Mouse (Mus musculus) stomach, embryonic 14.5 days (tissue): ENCODE measurements around the gene Megf6. TPM values are rescaled to one million over a fixed set of nuclear protein-coding genes. Genes with fewer than 3 reads are reported as not detected.

Source experiments
- ATAC-seq: fragments of 200-750 bp; cut with Nextera tagmentation; 2 replicates; pipeline ENCODE4 v1.8.0; 2017; ENCODE audit warnings: low read depth, moderate TSS enrichment; ENCODE audit not compliant: insufficient number of reproducible peaks, insufficient read depth, low FRiP score
- H3K27ac ChIP-seq: fragments of 300-500 bp; sonication (generic); 2 replicates; pipeline ENCODE4 v1.5.1; 2014; ENCODE audit warnings: mild to moderate bottlenecking, low read length, moderate library complexity, mixed read lengths
- H3K27me3 ChIP-seq: fragments of 300-500 bp; sonication (generic); 2 replicates; pipeline ENCODE4 v1.6.1; 2014; ENCODE audit warnings: low read length, control low read depth, mixed read lengths; ENCODE audit not compliant: control insufficient read depth, insufficient read depth
- H3K36me3 ChIP-seq: fragments of 300-500 bp; sonication (generic); 2 replicates; pipeline ENCODE4 v1.6.1; 2014; ENCODE audit warnings: mild to moderate bottlenecking, control low read depth, low read length, moderate library complexity, mixed read lengths; ENCODE audit not compliant: control insufficient read depth, insufficient read depth
- H3K4me1 ChIP-seq: fragments of 300-500 bp; sonication (generic); 2 replicates; pipeline ENCODE4 v1.6.1; 2014; ENCODE audit warnings: low read length, control low read depth, mixed read lengths; ENCODE audit not compliant: control insufficient read depth, insufficient read depth
- H3K4me2 ChIP-seq: fragments of 300-500 bp; sonication (generic); replicated peaks from 2 replicates; pipeline ENCODE4 v1.6.1; 2014; ENCODE audit warnings: low read depth, low read length, control low read depth
- H3K4me3 ChIP-seq: fragments of 300-500 bp; sonication (generic); 2 replicates; pipeline ENCODE4 v1.5.1; 2014; ENCODE audit warnings: low read depth, low read length, control low read depth
- H3K9ac ChIP-seq: fragments of 300-500 bp; sonication (generic); replicated peaks from 2 replicates; pipeline ENCODE4 v1.6.1; 2014; ENCODE audit warnings: low read depth, mild to moderate bottlenecking, control low read depth, low read length, moderate library complexity, mixed read lengths
- H3K9me3 ChIP-seq: fragments of 300-500 bp; sonication (generic); 2 replicates; pipeline ENCODE4 v1.6.1; 2016; ENCODE audit warnings: low read depth, low read length, control low read depth; ENCODE audit not compliant: control insufficient read depth
- WGBS: fragments of 180-500 bp; shearing (Covaris S2); extraction: QIAGEN DNeasy Blood & Tissue Kit; methylation state at CpG from one replicate; pipeline ENCODE4 v1.1.7; 2014; 5-methylcytosine and 5-hydroxymethylcytosine counted together
- polyA plus RNA-seq: library from polyadenylated mRNA; unstranded; fragments of >200 nt; fragmentation: Nextera tagmentation; extraction: Ambion mirVana; gene quantifications from 2 replicates; pipeline ENCODE4 v1.2.1, GENCODE M21; 2014

Gene Megf6
- polyA plus RNA-seq, 1 experiment from 2014 or later, result 16.8 TPM

DNA sequence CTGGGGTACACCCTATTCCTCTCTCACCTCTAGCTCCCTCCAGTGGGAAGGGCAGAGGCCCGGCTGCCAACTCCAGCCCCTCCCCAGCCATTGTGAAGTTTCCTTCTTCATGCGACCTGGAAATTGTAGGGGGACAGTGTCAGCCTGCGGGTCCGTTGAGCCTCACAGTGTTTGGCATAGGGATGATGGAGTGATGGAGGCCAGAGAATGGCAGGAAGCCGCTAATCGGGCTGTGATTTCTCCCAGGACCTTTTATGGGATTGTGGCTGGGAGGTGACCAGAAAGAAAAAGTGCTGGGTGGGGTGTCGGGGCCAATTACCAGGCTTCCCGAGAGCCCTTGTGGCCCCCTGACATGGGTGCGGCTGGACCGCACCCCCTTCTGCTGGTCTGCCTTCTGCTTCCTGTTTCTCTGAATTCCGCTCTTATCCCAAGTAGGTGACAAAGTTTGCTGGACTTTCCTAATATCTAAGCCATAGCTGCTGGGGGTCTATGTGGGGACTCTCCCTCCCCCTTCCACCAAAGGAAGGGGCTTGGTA lies 15.5 kb downstream of the Megf6 start:
- Histone ChIP-seq H3K4me2 (no peak overlapping the region), H3K4me3 (no peak overlapping the region), H3K36me3 (no peaks in the 10 kb centered on the region), H3K27ac (no peak overlapping the region), H3K4me1 (no peaks in the 10 kb centered on the region), H3K9ac (no peak overlapping the region), H3K27me3 (no peaks in the 10 kb centered on the region), H3K9me3 (no peaks in the 10 kb centered on the region)
- ATAC-seq, result no peak
- 64% methylated on average over 11 of the region's 11 CpGs for WGBS

DNA sequence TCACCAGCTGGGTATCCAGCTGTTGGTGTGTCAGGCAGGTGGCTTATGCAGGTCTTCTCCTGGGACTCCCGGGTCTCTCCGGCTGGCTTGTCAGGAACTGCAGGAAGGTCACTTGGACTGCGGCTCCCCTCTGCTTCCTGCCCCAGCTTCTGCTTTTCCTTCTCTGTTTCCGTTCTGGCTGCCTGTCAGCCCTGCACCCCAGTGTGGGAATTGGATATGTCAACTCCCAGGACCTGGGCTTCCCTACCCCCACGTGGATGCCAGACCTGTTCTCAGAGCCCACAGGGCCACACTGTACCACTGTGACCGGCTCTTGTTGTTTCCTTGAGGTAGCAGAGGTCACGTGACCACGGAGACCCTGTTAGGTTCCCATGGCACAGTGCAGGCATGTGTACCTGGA lies 18.4 kb downstream of the Megf6 start:
- H3K36me3 ChIP-seq, result no peaks in the 10 kb centered on the region
- H3K4me1 ChIP-seq, result no peaks in the 10 kb centered on the region
- 70% methylated on average over 8 of the region's 8 CpGs for WGBS
- H3K4me3 ChIP-seq, result no peak overlapping the region
- H3K4me2 ChIP-seq, result no peak overlapping the region
- H3K9me3 ChIP-seq, result no peaks in the 10 kb centered on the region
- no peak overlapping the region for H3K27ac ChIP-seq
- no peaks in the 10 kb centered on the region for H3K27me3 ChIP-seq
- no peak for ATAC-seq
- H3K9ac ChIP-seq, result no peak overlapping the region

DNA sequence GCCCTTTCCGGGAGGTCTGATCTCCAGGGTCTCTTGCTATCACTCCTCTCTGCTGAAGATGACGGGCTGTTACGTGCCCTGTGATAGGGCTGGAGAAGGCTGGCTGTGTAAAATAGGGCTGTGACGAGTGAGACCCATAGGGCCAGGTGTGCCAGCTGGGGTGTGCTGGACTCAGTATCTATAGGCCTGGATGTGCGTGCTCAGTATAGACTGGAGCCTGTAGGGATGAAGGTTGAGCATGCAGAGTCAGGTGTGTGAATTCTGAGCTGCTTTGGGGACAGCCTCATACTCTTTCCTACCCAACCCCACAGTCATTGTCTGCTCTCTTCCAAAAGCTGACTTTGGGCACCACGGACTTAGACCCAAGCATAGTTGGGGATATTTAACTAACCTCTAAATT lies 27.4 kb downstream of the Megf6 start:
- no peak overlapping the region for H3K27ac ChIP-seq
- H3K4me3 ChIP-seq, result no peak overlapping the region
- no peak overlapping the region for H3K4me2 ChIP-seq
- H3K9me3 ChIP-seq, result no peaks in the 10 kb centered on the region; the same call in 1 of the 2 replicates
- H3K36me3 ChIP-seq, result no peaks in the 10 kb centered on the region
- no peaks in the 10 kb centered on the region for H3K27me3 ChIP-seq
- no peak overlapping the region for H3K9ac ChIP-seq
- WGBS, result 68% methylated on average over 6 of the region's 6 CpGs
- no peaks in the 10 kb centered on the region for H3K4me1 ChIP-seq
- no peak for ATAC-seq

DNA sequence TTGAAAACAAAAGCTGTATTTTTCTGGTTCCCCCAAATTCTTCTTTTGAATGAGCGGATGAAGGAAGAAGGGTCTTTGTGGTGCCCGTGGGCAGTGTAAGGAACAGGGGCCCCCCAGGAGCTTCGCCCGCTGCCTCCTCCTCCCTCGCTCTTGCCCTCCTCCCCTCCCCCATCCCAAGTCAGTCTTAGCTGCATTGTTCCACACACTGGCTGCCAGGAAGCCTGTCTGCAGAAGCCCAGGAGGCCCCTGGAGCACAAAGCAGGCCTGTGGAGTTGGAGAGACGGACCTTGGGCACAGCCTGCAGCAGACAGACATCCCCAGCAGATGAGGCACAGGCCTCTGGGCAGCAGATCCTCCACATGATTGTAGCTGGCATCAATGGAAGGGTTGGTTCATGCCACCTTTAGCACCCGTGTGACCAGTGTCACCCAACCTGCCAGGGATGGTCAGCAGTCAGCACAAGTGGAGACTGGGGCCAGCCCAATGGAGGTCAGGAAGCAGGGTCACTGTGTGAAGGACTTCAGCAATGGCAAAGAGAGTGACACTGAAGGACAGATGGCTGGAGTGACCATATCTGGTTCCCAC lies 27.9 kb downstream of the Megf6 start:
- H3K4me3 ChIP-seq, result no peak overlapping the region
- no peak overlapping the region for H3K9ac ChIP-seq
- H3K4me1 ChIP-seq, result no peaks in the 10 kb centered on the region
- ATAC-seq, result no peak
- no peaks in the 10 kb centered on the region for H3K36me3 ChIP-seq
- no peak overlapping the region for H3K4me2 ChIP-seq
- H3K27me3 ChIP-seq, result no peaks in the 10 kb centered on the region
- no peaks in the 10 kb centered on the region; the same call in 1 of the 2 replicates for H3K9me3 ChIP-seq
- H3K27ac ChIP-seq, result no peak overlapping the region
- 69% methylated on average over 7 of the region's 7 CpGs for WGBS

DNA sequence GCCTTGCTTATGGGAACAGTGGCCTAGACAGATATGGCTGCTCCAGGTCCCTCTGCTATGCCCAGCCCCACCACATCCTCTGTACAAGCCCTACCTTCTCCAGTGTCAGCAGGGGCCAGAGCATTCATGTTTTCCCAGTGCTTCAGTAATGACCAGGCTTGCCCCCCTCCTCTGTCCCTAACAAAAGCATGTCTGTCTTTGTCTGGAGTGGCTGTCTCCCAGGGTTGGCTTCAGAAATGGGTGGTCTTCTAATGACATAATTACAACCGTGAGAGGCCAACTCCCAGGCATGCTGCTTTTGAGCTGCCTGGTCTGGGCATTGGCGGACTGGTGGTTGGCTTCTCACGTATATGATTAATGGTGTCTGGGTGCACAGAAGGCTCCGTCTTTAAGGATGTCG lies 31.0 kb downstream of the Megf6 start:
- H3K27me3 ChIP-seq, result no peaks in the 10 kb centered on the region
- no peak overlapping the region for H3K9ac ChIP-seq
- H3K27ac ChIP-seq, result no peak overlapping the region
- H3K4me1 ChIP-seq, result 0 out of 2 replicates have a peak, but pooled peaks cover 3% of the 10 kb centered on the region
- no peak overlapping the region for H3K4me3 ChIP-seq
- ATAC-seq, result no peak
- no peaks in the 10 kb centered on the region for H3K9me3 ChIP-seq
- no peak overlapping the region for H3K4me2 ChIP-seq
- no peaks in the 10 kb centered on the region for H3K36me3 ChIP-seq
- WGBS, result 66% methylated on average over 5 of the region's 5 CpGs

DNA sequence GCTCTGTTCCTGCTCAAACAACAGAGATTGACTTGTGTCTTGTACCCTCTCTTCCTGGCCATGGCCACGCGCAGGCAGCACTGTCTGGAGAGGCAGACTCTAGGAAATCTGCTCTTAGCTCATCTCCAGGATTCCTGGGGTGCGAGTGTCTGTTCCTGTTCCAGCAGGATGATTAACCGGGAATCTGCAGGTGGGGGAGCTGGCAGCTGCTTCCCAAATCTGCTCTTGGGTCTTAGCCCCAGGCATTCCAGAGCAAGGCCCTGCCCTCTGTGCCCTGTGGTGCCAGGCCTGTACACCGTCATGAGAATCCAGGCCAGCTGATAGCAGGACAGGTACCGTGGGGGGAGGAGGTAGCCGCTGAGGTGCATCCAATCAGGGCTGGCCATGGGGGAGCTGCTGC lies 34.0 kb downstream of the Megf6 start:
- no peak overlapping the region for H3K27ac ChIP-seq
- no peak overlapping the region for H3K9ac ChIP-seq
- H3K36me3 ChIP-seq, result no peaks in the 10 kb centered on the region
- ATAC-seq, result no peak
- WGBS, result 64% methylated on average over 7 of the region's 7 CpGs
- no peaks in the 10 kb centered on the region for H3K27me3 ChIP-seq
- no peak overlapping the region for H3K4me2 ChIP-seq
- peaks cover 7% of the 10 kb centered on the region; the same call in 1 of the 2 replicates for H3K4me1 ChIP-seq
- no peaks in the 10 kb centered on the region for H3K9me3 ChIP-seq
- no peak overlapping the region for H3K4me3 ChIP-seq

DNA sequence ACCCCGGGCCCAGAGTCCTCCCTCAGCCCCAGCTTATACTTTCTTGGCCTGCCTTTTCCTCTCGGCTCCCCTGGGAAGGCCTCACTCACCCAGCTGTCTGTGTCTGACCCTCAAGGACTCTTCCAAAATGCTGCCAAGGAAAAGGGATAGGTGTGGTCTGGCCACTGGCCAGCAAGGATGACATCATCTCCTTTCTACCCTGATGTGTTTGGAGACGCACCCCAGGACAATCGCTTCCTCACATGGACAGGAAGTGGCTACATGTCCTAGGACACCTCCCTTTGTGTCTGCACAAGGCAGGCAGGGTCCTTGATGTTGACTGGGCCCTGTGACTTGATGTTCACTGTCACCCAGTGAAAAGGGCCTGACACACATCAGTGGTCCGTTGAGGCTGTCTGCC lies 34.9 kb downstream of the Megf6 start:
- H3K4me3 ChIP-seq, result no peak overlapping the region
- no peak for ATAC-seq
- H3K36me3 ChIP-seq, result no peaks in the 10 kb centered on the region
- H3K4me2 ChIP-seq, result no peak overlapping the region
- no peak overlapping the region for H3K27ac ChIP-seq
- H3K9ac ChIP-seq, result no peak overlapping the region
- H3K27me3 ChIP-seq, result no peaks in the 10 kb centered on the region
- WGBS, result 59% methylated on average over 5 of the region's 5 CpGs
- peaks cover 14% of the 10 kb centered on the region; the same call in 1 of the 2 replicates for H3K4me1 ChIP-seq
- H3K9me3 ChIP-seq, result no peaks in the 10 kb centered on the region

DNA sequence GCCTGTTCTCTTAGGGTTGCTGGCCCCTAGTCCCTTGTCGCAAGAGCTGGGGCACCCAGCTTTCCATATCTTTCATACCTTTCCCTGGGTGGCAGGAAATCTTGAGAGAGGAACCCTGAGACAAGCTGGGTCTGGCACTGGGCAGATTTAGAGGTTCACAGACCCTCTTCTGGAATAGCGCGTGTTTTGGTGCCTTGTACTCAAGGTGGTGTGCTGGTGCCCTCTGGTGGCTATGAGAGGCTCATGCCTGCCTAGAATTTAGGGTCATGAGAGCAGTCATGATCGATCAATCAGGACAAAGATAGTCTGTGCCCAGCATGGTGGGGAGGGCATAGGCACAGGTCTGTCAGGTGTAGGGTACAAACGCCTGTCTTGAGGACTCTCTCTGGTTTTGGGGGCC lies 36.7 kb downstream of the Megf6 start:
- Histone ChIP-seq H3K4me3 (no peak overlapping the region), H3K4me1 (peaks cover 14% of the 10 kb centered on the region; the same call in 1 of the 2 replicates), H3K4me2 (no peak overlapping the region), H3K9me3 (no peaks in the 10 kb centered on the region), H3K36me3 (no peaks in the 10 kb centered on the region), H3K9ac (no peak overlapping the region), H3K27ac (no peak overlapping the region), H3K27me3 (no peaks in the 10 kb centered on the region)
- ATAC-seq, result no peak
- 11% methylated on average over 5 of the region's 5 CpGs for WGBS

DNA sequence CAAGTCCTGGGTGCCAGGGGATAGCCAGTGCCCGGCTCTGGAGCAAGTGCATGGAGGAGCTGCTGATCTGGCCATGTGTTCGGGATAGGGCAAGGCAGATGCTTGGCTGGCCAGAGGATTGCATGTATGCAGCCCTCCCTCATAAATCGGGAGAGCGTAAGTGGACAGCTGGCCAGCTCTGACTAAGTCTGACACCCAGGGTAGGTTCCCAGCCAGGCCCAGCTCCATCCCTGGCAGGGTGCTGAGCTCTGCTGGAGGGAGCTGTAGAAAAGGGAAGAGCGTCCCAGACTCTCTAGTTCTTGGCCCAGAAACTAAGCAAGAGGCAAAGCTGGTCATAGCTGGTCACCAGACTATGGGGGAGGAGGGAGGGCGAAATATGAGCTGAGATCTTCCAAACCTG lies 38.5 kb downstream of the Megf6 start:
- WGBS, result 64% methylated on average over 6 of the region's 6 CpGs
- H3K4me2 ChIP-seq, result no peak overlapping the region
- peaks cover 21% of the 10 kb centered on the region for H3K4me1 ChIP-seq
- no peak overlapping the region for H3K9ac ChIP-seq
- no peak overlapping the region for H3K4me3 ChIP-seq
- H3K9me3 ChIP-seq, result no peaks in the 10 kb centered on the region
- peak overlapping the region; percentile 33; the same call in 1 of the 2 replicates for H3K27ac ChIP-seq
- H3K36me3 ChIP-seq, result no peaks in the 10 kb centered on the region
- H3K27me3 ChIP-seq, result no peaks in the 10 kb centered on the region
- ATAC-seq, result no peak
